Mouse (Mus musculus): Measurements from ENCODE around the gene Fam110a. TPM values are rescaled to one million over a fixed set of nuclear protein-coding genes. Genes with fewer than 3 reads are reported as not detected.
A peak's percentile ranks its signal among the peaks of the same experiment; 100 is the strongest.

The Fam110a gene
- polyA plus RNA-seq, 1 experiment: 14.0 TPM

GRCm38 (mm10) chr2:152015997-152016396, 36.0 kb upstream of the Fam110a start:
- Histone ChIP-seq H3K27ac (ENCODE audit: insufficient read depth, low read depth, low read length) (no peak overlapping the region), H3K27me3 (ENCODE audit: control insufficient read depth, insufficient read depth, low read length) (no peaks in the 10 kb centered on the region), H3K36me3 (ENCODE audit: control insufficient read depth, insufficient read depth, low read length) (no peaks in the 10 kb centered on the region), H3K4me3 (ENCODE audit: low read depth, low read length) (no peak overlapping the region), H3K4me1 (ENCODE audit: control insufficient read depth, insufficient read depth, insufficient read length, low read length) (peaks cover 26% of the 10 kb centered on the region; the same call in 1 of the 2 replicates)
- TF ChIP-seq CTCF (IDR thresholded peaks at IDR 0.05; ENCODE audit: extremely low read depth, insufficient read length, insufficient replicate concordance, low read depth, low read length) (no peak), POLR2A (IDR thresholded peaks at IDR 0.05; ENCODE audit: low read depth, low read length) (no peak)
- 55% methylated on average over 4 of the region's 4 CpGs for WGBS

GRCm38 (mm10) chr2:152012701-152013100, 32.7 kb upstream of the Fam110a start:
- TF ChIP-seq POLR2A (IDR thresholded peaks at IDR 0.05; ENCODE audit: low read depth, low read length) (no peak), CTCF (IDR thresholded peaks at IDR 0.05; ENCODE audit: extremely low read depth, insufficient read length, insufficient replicate concordance, low read depth, low read length) (no peak)
- WGBS: 56% methylated on average over 2 of the region's 2 CpGs
- Histone ChIP-seq H3K4me1 (ENCODE audit: control insufficient read depth, insufficient read depth, insufficient read length, low read length) (peaks cover 35% of the 10 kb centered on the region), H3K36me3 (ENCODE audit: control insufficient read depth, insufficient read depth, low read length) (peaks cover 7% of the 10 kb centered on the region), H3K4me3 (ENCODE audit: low read depth, low read length) (no peak overlapping the region), H3K27ac (ENCODE audit: insufficient read depth, low read depth, low read length) (peak overlapping the region; percentile 99), H3K27me3 (ENCODE audit: control insufficient read depth, insufficient read depth, low read length) (no peaks in the 10 kb centered on the region)

GRCm38 (mm10) chr2:152012222-152012621, 32.2 kb upstream of the Fam110a start:
- peaks cover 10% of the 10 kb centered on the region for H3K36me3 ChIP-seq (ENCODE audit: control insufficient read depth, insufficient read depth, low read length)
- H3K4me3 ChIP-seq (ENCODE audit: low read depth, low read length): no peak overlapping the region
- H3K27ac ChIP-seq (ENCODE audit: insufficient read depth, low read depth, low read length): peak overlapping the region; percentile 99
- peaks cover 35% of the 10 kb centered on the region for H3K4me1 ChIP-seq (ENCODE audit: control insufficient read depth, insufficient read depth, insufficient read length, low read length)
- WGBS: 18% methylated on average over 4 of the region's 4 CpGs
- TF ChIP-seq POLR2A (IDR thresholded peaks at IDR 0.05; ENCODE audit: low read depth, low read length): no peak
- TF ChIP-seq CTCF (IDR thresholded peaks at IDR 0.05; ENCODE audit: extremely low read depth, insufficient read length, insufficient replicate concordance, low read depth, low read length): no peak
- no peaks in the 10 kb centered on the region for H3K27me3 ChIP-seq (ENCODE audit: control insufficient read depth, insufficient read depth, low read length)

GRCm38 (mm10) chr2:152011724-152012123, 31.7 kb upstream of the Fam110a start:
- H3K4me3 ChIP-seq (ENCODE audit: low read depth, low read length): no peak overlapping the region
- peak overlapping the region; percentile 99 for H3K27ac ChIP-seq (ENCODE audit: insufficient read depth, low read depth, low read length)
- peaks cover 35% of the 10 kb centered on the region for H3K4me1 ChIP-seq (ENCODE audit: control insufficient read depth, insufficient read depth, insufficient read length, low read length)
- WGBS: 22% methylated on average over 2 of the region's 2 CpGs
- TF ChIP-seq CTCF (IDR thresholded peaks at IDR 0.05; ENCODE audit: extremely low read depth, insufficient read length, insufficient replicate concordance, low read depth, low read length): 0 out of 2 replicates have a peak, but pooled peaks have one; percentile 24
- no peak for TF ChIP-seq POLR2A (IDR thresholded peaks at IDR 0.05; ENCODE audit: low read depth, low read length)
- no peaks in the 10 kb centered on the region for H3K27me3 ChIP-seq (ENCODE audit: control insufficient read depth, insufficient read depth, low read length)
- peaks cover 10% of the 10 kb centered on the region for H3K36me3 ChIP-seq (ENCODE audit: control insufficient read depth, insufficient read depth, low read length)

DNA sequence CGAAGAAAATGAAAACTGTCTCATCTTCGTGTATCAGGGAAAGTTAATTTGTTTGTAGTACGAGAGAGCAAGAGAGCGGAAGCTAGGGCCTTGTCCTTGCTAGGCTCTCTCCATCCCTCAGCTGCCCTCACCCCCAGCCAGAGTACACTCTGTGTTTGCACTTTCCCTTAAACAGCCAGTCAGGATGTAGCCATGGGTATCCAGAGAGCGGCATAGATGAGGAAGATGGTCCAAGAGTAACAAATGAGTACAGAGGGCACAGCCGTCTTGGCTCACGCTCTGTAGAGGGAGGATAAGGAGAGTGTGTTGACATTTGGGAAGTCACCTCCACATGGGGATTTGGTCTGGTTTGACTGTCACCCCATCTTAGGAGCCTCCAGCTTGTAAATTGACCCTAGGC, 30.6 kb upstream of the Fam110a start:
- peak overlapping the region; percentile 99 for H3K27ac ChIP-seq (ENCODE audit: insufficient read depth, low read depth, low read length)
- TF ChIP-seq CTCF (IDR thresholded peaks at IDR 0.05; ENCODE audit: extremely low read depth, insufficient read length, insufficient replicate concordance, low read depth, low read length) (no peak), POLR2A (IDR thresholded peaks at IDR 0.05; ENCODE audit: low read depth, low read length) (no peak)
- H3K27me3 ChIP-seq (ENCODE audit: control insufficient read depth, insufficient read depth, low read length): no peaks in the 10 kb centered on the region
- H3K4me3 ChIP-seq (ENCODE audit: low read depth, low read length): no peak overlapping the region
- peaks cover 15% of the 10 kb centered on the region for H3K36me3 ChIP-seq (ENCODE audit: control insufficient read depth, insufficient read depth, low read length)
- 35% methylated on average over 7 of the region's 7 CpGs for WGBS
- peaks cover 35% of the 10 kb centered on the region for H3K4me1 ChIP-seq (ENCODE audit: control insufficient read depth, insufficient read depth, insufficient read length, low read length)

DNA sequence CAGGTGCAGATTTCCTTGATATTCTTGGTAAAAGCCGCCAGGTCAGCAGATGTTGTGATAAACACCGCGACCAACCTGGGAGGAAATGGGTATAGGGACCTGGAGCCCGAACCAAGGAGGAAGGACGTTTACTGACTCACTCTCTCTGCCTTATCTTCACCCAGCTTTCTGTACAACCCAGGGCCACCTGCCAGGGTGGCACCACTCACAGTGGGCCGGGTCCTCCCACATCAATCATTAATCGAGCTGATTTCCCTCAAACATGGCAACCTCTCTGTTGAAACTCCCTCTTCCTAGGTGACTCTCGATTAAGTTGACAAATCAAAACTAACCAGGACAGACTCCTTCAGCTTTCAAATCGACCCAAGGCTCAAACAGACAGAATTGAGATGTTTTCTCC, 30.2 kb upstream of the Fam110a start:
- H3K27ac ChIP-seq (ENCODE audit: insufficient read depth, low read depth, low read length): peak overlapping the region; percentile 99
- H3K4me3 ChIP-seq (ENCODE audit: low read depth, low read length): no peak overlapping the region
- H3K36me3 ChIP-seq (ENCODE audit: control insufficient read depth, insufficient read depth, low read length): peaks cover 19% of the 10 kb centered on the region
- peaks cover 35% of the 10 kb centered on the region for H3K4me1 ChIP-seq (ENCODE audit: control insufficient read depth, insufficient read depth, insufficient read length, low read length)
- no peaks in the 10 kb centered on the region for H3K27me3 ChIP-seq (ENCODE audit: control insufficient read depth, insufficient read depth, low read length)
- WGBS: 18% methylated on average over 9 of the region's 9 CpGs
- no peak for TF ChIP-seq POLR2A (IDR thresholded peaks at IDR 0.05; ENCODE audit: low read depth, low read length)
- TF ChIP-seq CTCF (IDR thresholded peaks at IDR 0.05; ENCODE audit: extremely low read depth, insufficient read length, insufficient replicate concordance, low read depth, low read length): no peak

DNA sequence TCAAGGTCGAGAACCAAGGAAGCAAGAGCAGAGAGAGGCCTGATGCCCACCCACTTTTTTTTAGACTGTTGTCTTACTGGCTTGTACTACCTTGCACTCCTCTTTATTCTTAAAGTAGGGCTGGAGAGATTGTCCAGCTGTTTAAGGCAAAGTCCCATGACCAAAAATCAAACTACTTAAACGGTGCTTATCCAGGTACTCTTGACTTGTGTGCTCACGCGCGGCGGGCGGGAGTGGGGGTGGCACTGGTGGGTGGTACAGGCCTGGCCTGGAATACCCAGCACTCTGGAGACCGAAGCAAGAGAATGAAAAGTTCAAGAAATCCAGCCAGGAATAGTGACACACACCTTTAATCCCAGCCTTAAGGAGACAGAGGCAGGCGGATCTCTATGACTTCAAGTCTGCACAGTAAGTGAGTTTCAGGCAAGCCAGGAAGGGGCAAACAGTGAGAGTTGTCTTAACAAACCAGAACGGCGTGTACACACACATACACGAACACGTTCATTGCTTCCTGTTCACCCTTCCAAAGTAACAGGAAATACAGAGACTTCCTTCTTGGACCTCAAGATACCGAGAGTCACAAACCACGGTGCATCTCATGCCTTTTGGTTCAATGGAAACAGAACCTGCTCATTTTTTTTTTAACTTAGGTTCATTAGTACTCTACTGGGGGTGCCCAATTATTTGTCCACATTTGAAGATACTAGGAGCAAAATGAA, 29.2 kb upstream of the Fam110a start:
- TF ChIP-seq POLR2A (IDR thresholded peaks at IDR 0.05; ENCODE audit: low read depth, low read length) (no peak), CTCF (IDR thresholded peaks at IDR 0.05; ENCODE audit: extremely low read depth, insufficient read length, insufficient replicate concordance, low read depth, low read length) (no peak)
- Histone ChIP-seq H3K27me3 (ENCODE audit: control insufficient read depth, insufficient read depth, low read length) (no peaks in the 10 kb centered on the region), H3K4me1 (ENCODE audit: control insufficient read depth, insufficient read depth, insufficient read length, low read length) (peaks cover 35% of the 10 kb centered on the region), H3K4me3 (ENCODE audit: low read depth, low read length) (no peak overlapping the region), H3K27ac (ENCODE audit: insufficient read depth, low read depth, low read length) (peak overlapping the region; percentile 99), H3K36me3 (ENCODE audit: control insufficient read depth, insufficient read depth, low read length) (peaks cover 28% of the 10 kb centered on the region)
- 56% methylated on average over 15 of the region's 15 CpGs for WGBS
